Mouse (Mus musculus): ENCODE measurements at regions not wholly inside any gene's neighbourhood (a gene's known extent, or its start where the extent isn't known, plus 50 kb on each side); places are given as distances from the start of the nearest gene placed in this dataset.

DNA sequence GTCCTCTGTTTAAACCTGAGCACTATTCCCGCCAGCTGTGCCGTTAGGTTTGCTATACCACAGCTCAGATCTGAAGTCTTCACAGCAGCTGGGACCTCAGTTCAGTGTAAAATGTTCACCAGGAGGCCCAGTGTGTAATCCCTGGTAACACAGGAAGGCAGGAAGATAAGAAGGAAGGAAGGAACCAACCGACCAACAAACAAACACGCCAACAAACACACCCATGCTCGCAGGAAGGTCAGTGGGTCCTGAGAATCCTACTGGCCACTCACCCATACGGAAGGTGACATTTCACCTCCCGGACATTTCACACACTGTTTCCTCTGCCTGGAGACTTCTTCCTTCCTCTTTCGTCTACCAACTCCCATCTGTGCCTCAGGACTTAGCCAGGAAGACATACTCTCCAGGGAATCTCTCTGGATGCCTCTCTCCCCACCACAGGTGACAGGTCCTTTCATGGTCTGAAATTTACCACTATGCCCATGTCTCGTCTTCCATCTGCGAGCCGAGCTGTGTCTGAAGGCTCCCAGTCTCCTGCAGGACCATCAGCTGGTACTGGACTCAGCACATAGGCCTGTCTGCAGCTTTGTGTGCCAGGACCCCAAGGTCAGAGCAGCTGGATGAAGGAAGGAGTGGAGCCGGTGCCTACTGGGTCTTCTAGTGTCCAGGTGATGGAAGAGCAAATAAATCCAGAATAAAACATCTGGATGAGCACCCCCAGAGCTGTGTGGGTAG is 61.1 kb upstream of the Xpa start:
- DNase-seq (ENCODE audit: low read depth, low spot score) = no peak

DNA sequence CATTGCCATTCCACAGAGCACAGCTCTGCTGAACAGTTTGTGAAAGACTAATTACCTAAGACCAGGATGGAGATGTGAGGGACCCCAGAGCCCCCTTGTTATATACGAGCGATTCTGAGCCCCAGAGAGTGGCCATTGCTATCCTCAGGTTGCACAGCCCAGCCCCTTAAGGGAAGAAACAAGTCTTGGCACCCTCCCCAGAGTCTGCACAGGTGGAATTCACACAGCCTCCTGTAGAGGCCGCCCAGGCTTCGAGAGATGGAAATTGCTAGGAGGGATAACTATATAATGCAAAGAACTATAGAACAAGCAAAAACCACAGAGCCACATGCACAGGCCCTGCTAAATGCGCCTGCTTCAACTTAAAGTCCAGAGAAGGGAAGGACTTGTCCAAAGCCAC is 62.7 kb upstream of the Xpa start:
- DNase-seq (ENCODE audit: low read depth, low spot score) = peak; percentile 57

GRCm38 (mm10) chr4:46268564-46269247 is 72.6 kb upstream of the Xpa start:
- no peak for DNase-seq (ENCODE audit: low read depth, low spot score)

- DNase-seq (ENCODE audit: low read depth, low spot score) = no peak
Observed at GRCm38 (mm10) chr4:46271066-46271465, 72.3 kb upstream of the Foxe1 start.

DNA sequence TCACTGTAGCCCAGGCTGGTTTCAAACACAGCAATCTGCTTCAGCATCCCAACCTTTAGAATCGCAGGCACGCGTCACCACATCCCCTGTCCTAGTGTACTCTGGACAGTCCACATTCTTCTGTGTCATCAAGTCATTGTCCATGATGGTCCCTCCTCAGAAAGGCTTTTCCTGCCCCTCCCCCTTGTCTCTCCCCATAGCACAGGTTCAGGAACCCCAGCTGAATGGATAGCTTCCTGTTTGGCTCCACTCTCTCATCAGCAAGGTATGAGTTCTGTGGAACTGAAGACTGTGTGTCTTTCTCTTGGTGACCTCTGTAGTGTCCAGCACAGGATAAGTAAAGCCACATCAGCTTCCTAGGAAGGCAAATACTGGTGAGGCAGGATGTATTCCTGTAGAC is 67.6 kb upstream of the Foxe1 start:
- no peak for DNase-seq (ENCODE audit: low read depth, low spot score)

DNA sequence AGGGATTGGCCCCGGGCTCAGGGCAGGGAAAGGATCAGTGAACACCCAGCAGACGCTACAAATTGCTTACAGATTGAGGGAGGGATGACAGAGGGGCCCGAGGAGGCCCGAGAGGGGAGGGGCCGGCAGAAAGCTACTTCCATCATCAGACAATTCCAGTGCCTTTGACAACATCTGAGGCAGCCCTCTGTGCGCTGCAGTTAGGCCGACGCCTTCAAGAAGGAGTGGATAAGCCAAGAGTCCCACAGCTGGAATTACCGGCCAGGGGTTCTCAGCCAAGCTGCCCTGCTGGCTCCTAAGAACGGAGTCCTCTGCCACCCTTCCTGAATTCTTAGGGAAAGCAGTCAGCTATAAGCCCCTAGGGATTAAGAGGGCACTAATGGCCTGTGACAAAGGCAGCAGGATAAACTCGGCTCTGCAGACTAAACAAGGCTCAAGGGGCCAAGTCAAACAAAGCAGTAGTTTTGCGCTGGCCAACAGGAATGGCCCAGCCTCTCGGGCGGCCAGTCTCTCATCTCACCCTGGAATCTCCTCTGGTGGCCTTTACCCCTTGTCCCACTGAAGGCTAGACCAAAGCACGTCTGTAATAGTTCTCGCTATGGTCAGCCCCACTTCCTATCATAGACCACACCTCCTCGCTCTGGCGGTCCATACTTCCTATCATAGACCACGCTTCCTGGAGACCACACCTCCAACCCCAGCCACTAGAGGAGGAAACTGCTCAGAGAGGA is 66.4 kb upstream of the Foxe1 start:
- no peak for DNase-seq (ENCODE audit: low read depth, low spot score)

DNA sequence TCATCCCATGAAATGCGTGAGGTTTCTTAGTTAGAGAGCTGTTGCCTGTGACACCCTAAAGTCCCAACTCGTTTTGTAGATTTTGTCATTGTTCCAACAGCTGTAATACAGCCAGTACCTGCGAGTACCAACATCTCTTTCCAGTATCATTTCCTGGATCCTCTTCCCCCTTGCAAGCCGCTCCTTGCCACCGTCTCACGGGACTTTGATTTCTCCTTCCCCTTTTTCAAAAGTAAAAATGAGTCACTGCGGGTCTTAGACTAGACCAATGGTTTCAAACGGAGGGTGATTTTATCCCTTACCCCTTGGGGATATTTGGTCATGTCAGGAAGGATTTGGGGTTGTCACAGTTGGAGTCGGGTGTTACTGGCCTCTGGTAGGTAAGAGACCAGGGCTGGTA is 56.5 kb upstream of the Foxe1 start:
- DNase-seq (ENCODE audit: low read depth, low spot score) = no peak

DNA sequence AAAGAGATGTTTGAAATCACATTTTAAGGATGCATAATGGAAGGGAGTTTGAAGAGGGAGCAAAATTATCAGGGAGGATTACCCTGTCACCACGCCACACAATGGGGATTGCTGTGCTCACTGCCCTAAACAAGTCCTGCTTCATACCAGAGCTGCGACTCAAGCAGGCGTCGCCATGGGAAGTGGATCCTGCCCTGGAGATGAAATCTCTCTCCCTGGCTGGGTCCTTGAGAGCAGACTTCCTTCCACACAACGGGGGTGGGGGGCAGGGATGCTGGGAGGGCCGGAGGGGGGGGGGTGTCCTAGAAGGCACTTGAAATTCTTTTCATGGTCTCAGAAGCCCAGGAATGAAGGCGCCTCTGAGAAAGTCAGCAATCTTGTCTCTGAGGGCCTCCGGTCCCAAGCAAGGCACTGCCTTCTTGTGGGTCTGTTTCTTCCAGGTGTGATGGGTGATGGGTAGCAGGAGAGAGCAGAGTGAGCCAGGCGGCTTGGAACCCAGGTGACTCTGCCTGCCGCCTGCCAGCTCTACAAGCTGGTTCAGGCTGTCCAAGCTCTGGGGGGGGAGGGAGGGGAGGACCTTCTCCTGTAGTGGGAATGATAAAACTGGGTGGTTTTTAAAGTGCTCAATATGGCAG is 51.7 kb upstream of the Foxe1 start:
- no peak for DNase-seq (ENCODE audit: low read depth, low spot score)
